In the genomic region with DNA sequence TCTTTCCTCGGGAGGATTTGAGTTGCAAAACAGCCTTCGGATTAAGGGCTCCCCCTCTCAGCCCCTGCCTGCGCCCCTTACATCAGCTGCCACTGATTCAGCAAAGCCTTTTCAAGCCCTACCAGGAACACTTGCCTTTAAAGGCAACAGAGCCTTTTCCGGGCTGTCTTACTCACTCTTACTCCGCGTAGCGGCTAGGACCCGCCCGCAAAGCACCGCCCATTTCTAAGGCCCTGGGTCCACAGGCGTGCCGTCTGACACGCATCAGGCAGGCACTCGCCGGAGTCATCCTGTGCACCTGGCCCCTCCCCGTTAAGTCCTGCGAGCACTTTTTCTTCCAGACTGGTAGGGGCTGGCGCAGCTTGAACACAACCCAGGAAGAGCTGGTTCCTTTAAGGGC, we compare ENCODE assay signal across 8 mouse cellular contexts. TPM values are rescaled to one million over a fixed set of nuclear protein-coding genes. Genes with fewer than 3 reads are reported as not detected.
DNase-seq lines count a peak whose midpoint lies in the region; ATAC-seq and TF ChIP-seq lines count a peak whose summit lies in the region.

No protein-coding gene starts in this region.

- peak overlapping the region; percentile 45 for H3K4me3 ChIP-seq in MEL (ENCODE audit: control insufficient read depth in 1 of 2, insufficient read depth in 1 of 2, low read depth in 2 of 2, low read length in 2 of 2)
- H3K4me3 ChIP-seq in brown adipose tissue, adult 24 weeks (ENCODE audit: insufficient read depth, low read depth, low read length): peak overlapping the region; percentile 44
- H3K4me3 ChIP-seq in hindbrain, embryonic 13.5 days: peak overlapping the region; percentile 35
- peak overlapping the region; percentile 56 for H3K4me3 ChIP-seq in midbrain, embryonic 10.5 days

- peak in 1 of 2 experiments; percentile 39; a peak in 1 of 4 replicates for TF ChIP-seq POLR2A in MEL (IDR thresholded peaks at IDR 0.05; ENCODE audit: control insufficient read depth in 1 of 2, insufficient read depth in 1 of 2, low read depth in 1 of 2, low read length in 2 of 2, poor library complexity in 1 of 2)

- H3K27me3 ChIP-seq in MEL (ENCODE audit: control insufficient read depth in 1 of 2, insufficient read depth in 2 of 2, low read length in 2 of 2): no peaks in the 10 kb centered on the region
- peaks cover 2% of the 10 kb centered on the region; the same call in 1 of the 2 replicates for H3K27me3 ChIP-seq in hindbrain, embryonic 13.5 days
- no peaks in the 10 kb centered on the region for H3K27me3 ChIP-seq in midbrain, embryonic 10.5 days (ENCODE audit: low read depth, poor library complexity, severe bottlenecking)

- peaks cover 0 to 15% of the 10 kb centered on the region in 2 experiments; a peak in 3 of 4 replicates for H3K36me3 ChIP-seq in MEL (ENCODE audit: control insufficient read depth in 1 of 2, insufficient read depth in 2 of 2, low read length in 2 of 2)
- H3K36me3 ChIP-seq in hindbrain, embryonic 13.5 days: no peaks in the 10 kb centered on the region
- H3K36me3 ChIP-seq in midbrain, embryonic 10.5 days: peaks cover 3% of the 10 kb centered on the region; the same call in 1 of the 2 replicates

- ATAC-seq in hindbrain, embryonic 13.5 days (ENCODE audit: low FRiP score): peak; percentile 9; the same call in 1 of the 2 replicates

- H3K4me1 ChIP-seq in MEL (ENCODE audit: control insufficient read depth in 1 of 2, insufficient read depth in 2 of 2, low read length in 2 of 2): peaks cover 8 to 19% of the 10 kb centered on the region in 2 experiments
- peaks cover 3% of the 10 kb centered on the region; the same call in 1 of the 2 replicates for H3K4me1 ChIP-seq in brown adipose tissue, adult 24 weeks (ENCODE audit: control insufficient read depth, insufficient read depth, insufficient read length, low read length)
- H3K4me1 ChIP-seq in hindbrain, embryonic 13.5 days (replicated peaks): peaks cover 40% of the 10 kb centered on the region
- H3K4me1 ChIP-seq in midbrain, embryonic 10.5 days: peaks cover 52% of the 10 kb centered on the region

- H3K9me3 ChIP-seq in MEL (replicated peaks; ENCODE audit: insufficient read depth, low read length): no peaks in the 10 kb centered on the region
- H3K9me3 ChIP-seq in hindbrain, embryonic 13.5 days: no peaks in the 10 kb centered on the region
- H3K9me3 ChIP-seq in midbrain, embryonic 10.5 days (replicated peaks): no peaks in the 10 kb centered on the region

- intact Hi-C loops in left cerebral cortex, postnatal 36 days (cut with DNase I): loop anchor here (5.0 kb wide), 1 partner anchor 98 kb away; no protein-coding TSS in a partner anchor

- H3K79me2 ChIP-seq in MEL (ENCODE audit: control insufficient read depth, insufficient read depth, low read length, poor library complexity): peaks cover 12% of the 10 kb centered on the region

- peak overlapping the region; percentile 44 for H3K9ac ChIP-seq in MEL (ENCODE audit: control insufficient read depth, low read depth, low read length, poor library complexity, severe bottlenecking)
- H3K9ac ChIP-seq in hindbrain, embryonic 13.5 days: peak overlapping the region; percentile 56

- TF ChIP-seq RAD21 in MEL (IDR thresholded peaks at IDR 0.05; ENCODE audit: low read depth, low read length): no peak

- H3K4me2 ChIP-seq in hindbrain, embryonic 13.5 days: peak overlapping the region; percentile 60

- H3K27ac ChIP-seq in MEL (ENCODE audit: control insufficient read depth, low read depth, low read length): no peak overlapping the region; the same call in 1 of the 2 replicates
- no peak overlapping the region for H3K27ac ChIP-seq in brown adipose tissue, adult 24 weeks (replicated peaks; ENCODE audit: low read depth, low read length)
- H3K27ac ChIP-seq in hindbrain, embryonic 13.5 days: peak overlapping the region; percentile 30
- H3K27ac ChIP-seq in midbrain, embryonic 10.5 days (replicated peaks): peak overlapping the region; percentile 88

- peak; percentile 95 for DNase-seq in MEL (ENCODE audit: low read depth, low spot score)
- DNase-seq in forelimb bud, embryonic 11.5 days (ENCODE audit: low read depth, low spot score): peak; percentile 69
- peak; percentile 59 to 72 for DNase-seq in left cerebral cortex, postnatal 36 days (ENCODE audit: low spot score in 2 of 2)
- peak; percentile 71 for DNase-seq in midbrain, embryonic 10.5 days (ENCODE audit: low spot score)
- peak; percentile 21 for DNase-seq in skeletal muscle tissue, adult 2 months (ENCODE audit: low read depth, low spot score)
- peak; percentile 94 for DNase-seq in yolk sac, embryonic 10.5 days (ENCODE audit: low spot score)

- TF ChIP-seq EP300 in MEL (IDR thresholded peaks at IDR 0.05; ENCODE audit: low read depth in 1 of 2, low read length in 2 of 2): no peak

- 0% methylated on average over 18 of the region's 18 CpGs for WGBS in hindbrain, embryonic 13.5 days
- WGBS in midbrain, embryonic 10.5 days: under 1% methylated on average over 18 of the region's 18 CpGs

- no peak for TF ChIP-seq CTCF in MEL (IDR thresholded peaks at IDR 0.05 in 2 of 3, conservative IDR thresholded peaks at IDR 0.05 in 1 of 3; ENCODE audit: control insufficient read depth in 1 of 3, insufficient read depth in 1 of 3, low read depth in 2 of 3, low read length in 3 of 3, poor library complexity in 1 of 3, severe bottlenecking in 1 of 3)

TF ChIP-seq in MEL, 35 proteins besides CTCF, POLR2A, EP300 and RAD21 (continues in another document):
- no peak for TF ChIP-seq SMC3 (IDR thresholded peaks at IDR 0.05; ENCODE audit: low read depth, low read length)
- TF ChIP-seq MYC (IDR thresholded peaks at IDR 0.05; ENCODE audit: low read depth, low read length): no peak
- TF ChIP-seq ETS1 (IDR thresholded peaks at IDR 0.05; ENCODE audit: low read depth, low read length): peak; percentile 23; the same call in 1 of the 2 replicates
- peak; percentile 61; the same call in 1 of the 2 replicates for TF ChIP-seq ELF1 (IDR thresholded peaks at IDR 0.05; ENCODE audit: low read depth, low read length)
- no peak for TF ChIP-seq ZC3H11A (IDR thresholded peaks at IDR 0.05; ENCODE audit: low read depth, low read length)
- TF ChIP-seq MAX (IDR thresholded peaks at IDR 0.05; ENCODE audit: low read length): peak; percentile 42
- no peak for TF ChIP-seq TBP (IDR thresholded peaks at IDR 0.05; ENCODE audit: low read depth, low read length)
- 0 out of 2 replicates have a peak, but pooled peaks have one; percentile 11 for TF ChIP-seq USF1 (IDR thresholded peaks at IDR 0.05; ENCODE audit: low read depth, low read length)
- no peak for TF ChIP-seq CHD1 (IDR thresholded peaks at IDR 0.05; ENCODE audit: low read depth, low read length)
- no peak for TF ChIP-seq MEF2A (IDR thresholded peaks at IDR 0.05; ENCODE audit: extremely low read depth, insufficient replicate concordance, low read depth, low read length, poor library complexity, severe bottlenecking)
- TF ChIP-seq MAFK (IDR thresholded peaks at IDR 0.05; ENCODE audit: borderline replicate concordance, low read depth, low read length): no peak
- TF ChIP-seq SIN3A (IDR thresholded peaks at IDR 0.05; ENCODE audit: low read length): peak; percentile 75; the same call in 1 of the 2 replicates
- TF ChIP-seq USF2 (IDR thresholded peaks at IDR 0.05; ENCODE audit: borderline replicate concordance in 1 of 2, insufficient read depth in 1 of 2, low read depth in 1 of 2, low read length in 2 of 2): no peak
- TF ChIP-seq TCF12 (IDR thresholded peaks at IDR 0.05; ENCODE audit: low read depth, low read length): no peak; the same call in 1 of the 2 replicates
- TF ChIP-seq UBTF (IDR thresholded peaks at IDR 0.05; ENCODE audit: borderline replicate concordance, insufficient read depth, low read depth, low read length): no peak
- TF ChIP-seq MYB (IDR thresholded peaks at IDR 0.05; ENCODE audit: low read depth, low read length): no peak
- TF ChIP-seq RCOR1 (IDR thresholded peaks at IDR 0.05; ENCODE audit: low read depth, low read length): no peak
- TF ChIP-seq ZKSCAN1 (IDR thresholded peaks at IDR 0.05; ENCODE audit: low read depth, low read length): no peak
- TF ChIP-seq NRF1 (IDR thresholded peaks at IDR 0.05; ENCODE audit: insufficient read depth, low read depth, low read length, poor library complexity, severe bottlenecking): no peak
- no peak for TF ChIP-seq TAL1 (IDR thresholded peaks at IDR 0.05; ENCODE audit: low read length)
- no peak for TF ChIP-seq MAZ (IDR thresholded peaks at IDR 0.05; ENCODE audit: low read depth, low read length)
- TF ChIP-seq BHLHE40 (IDR thresholded peaks at IDR 0.05; ENCODE audit: borderline replicate concordance, low read depth, low read length): peak; percentile 62; the same call in 1 of the 2 replicates
- TF ChIP-seq NELFE (IDR thresholded peaks at IDR 0.05; ENCODE audit: low read depth, low read length): peak; percentile 43
- no peak for TF ChIP-seq POLR2AphosphoS5 (IDR thresholded peaks at IDR 0.05; ENCODE audit: borderline replicate concordance, low read depth, low read length)
- no peak for TF ChIP-seq KAT2A (conservative IDR thresholded peaks at IDR 0.05; ENCODE audit: low read depth, low read length)
- TF ChIP-seq E2F4 (IDR thresholded peaks at IDR 0.05; ENCODE audit: borderline replicate concordance, low read depth, low read length): no peak
- TF ChIP-seq GATA1 (IDR thresholded peaks at IDR 0.05; ENCODE audit: low read depth, low read length): no peak
- TF ChIP-seq CHD2 (IDR thresholded peaks at IDR 0.05; ENCODE audit: low read length): no peak
- no peak for TF ChIP-seq ZNF384 (IDR thresholded peaks at IDR 0.05; ENCODE audit: low read depth, low read length)
- TF ChIP-seq GABPA (IDR thresholded peaks at IDR 0.05; ENCODE audit: low read depth, low read length): no peak
- TF ChIP-seq HCFC1 (IDR thresholded peaks at IDR 0.05; ENCODE audit: low read depth, low read length): peak; percentile 51; the same call in 1 of the 2 replicates
- TF ChIP-seq POLR2AphosphoS2 (IDR thresholded peaks at IDR 0.05; ENCODE audit: low read length): no peak
- no peak for TF ChIP-seq JUND (IDR thresholded peaks at IDR 0.05; ENCODE audit: low read depth, low read length)
- peak; percentile 48; the same call in 1 of the 2 replicates for TF ChIP-seq ZMIZ1 (IDR thresholded peaks at IDR 0.05; ENCODE audit: low read depth, low read length)

RNA-seq across cellular contexts. Expression of gene Slc2a1, which starts 2.8 kb away (rescaled TPM):
- 15.9 and 47.3 TPM in 2 replicates for total RNA-seq in MEL (2012; rRNA removed)
- polyA plus RNA-seq in MEL (2012; ENCODE audit: insufficient read depth in 1 of 2, insufficient read length in 2 of 2, low read depth in 1 of 2, low replicate concordance in 2 of 2, missing spikeins in 1 of 2): 10 to 100 TPM in 1 of 2 experiments, not detected in 1; 99.5 TPM
- 2.8 and 7.4 TPM in 2 replicates for polyA plus RNA-seq in brown adipose tissue, adult 24 weeks (2012; ENCODE audit: insufficient read depth, insufficient read length, missing spikeins)
- polyA plus RNA-seq in hindbrain, embryonic 13.5 days (2015; fragmentation: Nextera tagmentation; extraction: Ambion mirVana): 94.4 and 96.5 TPM in 2 replicates
- total RNA-seq in left cerebral cortex, postnatal 36 days (2021): 100 to 1,000 TPM; 107 to 126 TPM
- 212 and 273 TPM in 2 replicates for polyA plus RNA-seq in midbrain, embryonic 10.5 days (2016; fragmentation: Nextera tagmentation; extraction: Ambion mirVana)

Comparison
In these comparisons a context has a peak if more than half of its experiments do, and no peak if none do; other contexts are left out.
1. DNase-seq: peak in every context shown above with its lines; median percentile 95 in MEL; 94 in yolk sac, embryonic 10.5 days; 71 in midbrain, embryonic 10.5 days; 69 in forelimb bud, embryonic 11.5 days; 66 in left cerebral cortex, postnatal 36 days; 21 in skeletal muscle tissue, adult 2 months.
2. H3K27ac ChIP-seq: peak in hindbrain, embryonic 13.5 days (single experiment) and midbrain, embryonic 10.5 days (single experiment); none in MEL (single experiment) and brown adipose tissue, adult 24 weeks (single experiment).
3. Peak in every context shown above with its lines, with median percentiles within 50 percentile points of each other: H3K4me3 ChIP-seq.